Mouse (Mus musculus) heart, adult 18-20 months (tissue): ENCODE results near the gene Usp2. TPM values are rescaled to one million over a fixed set of nuclear protein-coding genes. Genes with fewer than 3 reads are reported as not detected.

ENCODE experiments used
- DNase-seq, 2 experiments: peaks; one replicate each; pipeline ENCODE4 v3.0.0; 2021 to 2022; ENCODE audit warnings: mixed read lengths in 1 of 2
- total RNA-seq, 2 experiments: library from RNA; stranded (reverse); gene quantifications; 2 replicates each; pipeline ENCODE4 v1.2.3; 2021

Gene Usp2
- total RNA-seq, 2 experiments from 2014 or later: 89.8 to 95.9 TPM

- no peak for DNase-seq
Measured at GRCm38 (mm10) chr9:44119948-44120465, 53.2 kb downstream of the Usp2 start.

GRCm38 (mm10) chr9:44124317-44124716 lies 57.5 kb downstream of the Usp2 start:
- DNase-seq: no peak

- DNase-seq: no peak
Measured at GRCm38 (mm10) chr9:44125026-44125425, 58.2 kb downstream of the Usp2 start.

GRCm38 (mm10) chr9:44125546-44126428 lies 59.0 kb downstream of the Usp2 start:
- peak; percentile 87 to 93 for DNase-seq

- no peak for DNase-seq
Measured at GRCm38 (mm10) chr9:44126746-44127145, 59.9 kb downstream of the Usp2 start.

- peak; percentile 44 to 57 for DNase-seq
Measured at GRCm38 (mm10) chr9:44127351-44127801, 60.6 kb downstream of the Usp2 start.

GRCm38 (mm10) chr9:44129633-44130032 lies 62.8 kb downstream of the Usp2 start:
- no peak for DNase-seq

GRCm38 (mm10) chr9:44130034-44130433 lies 63.2 kb downstream of the Usp2 start:
- DNase-seq: peak; percentile 90 to 95

- peak; percentile 51 to 55 for DNase-seq
Measured at GRCm38 (mm10) chr9:44130581-44131275, 63.9 kb downstream of the Usp2 start.

GRCm38 (mm10) chr9:44131276-44131590 lies 64.4 kb downstream of the Usp2 start:
- DNase-seq: no peak

- DNase-seq: no peak
Measured at GRCm38 (mm10) chr9:44132200-44132599, 65.4 kb downstream of the Usp2 start.

GRCm38 (mm10) chr9:44133287-44133686 lies 66.5 kb downstream of the Usp2 start:
- peak in 1 of 2 experiments; percentile 18 for DNase-seq

- peak; percentile 69 to 74 for DNase-seq
Measured at GRCm38 (mm10) chr9:44134101-44134850, 67.5 kb downstream of the Usp2 start, which contains the start of gene Mcam. Gene Mcam, plus strand, starts transcription at chr9:44134469.

GRCm38 (mm10) chr9:44134851-44135730 lies 68.3 kb downstream of the Usp2 start:
- DNase-seq: peak; percentile 65 to 70

- DNase-seq: no peak
Measured at GRCm38 (mm10) chr9:44135731-44136411, 69.0 kb downstream of the Usp2 start.

- no peak for DNase-seq
Measured at GRCm38 (mm10) chr9:44137846-44138245, 71.0 kb downstream of the Usp2 start.

GRCm38 (mm10) chr9:44141951-44142350 lies 75.1 kb downstream of the Usp2 start:
- DNase-seq: no peak

GRCm38 (mm10) chr9:44143421-44143820 lies 76.6 kb downstream of the Usp2 start:
- DNase-seq: no peak

GRCm38 (mm10) chr9:44144023-44144717 lies 77.3 kb downstream of the Usp2 start:
- DNase-seq: peak in 1 of 2 experiments; percentile 56

- DNase-seq: no peak
Measured at GRCm38 (mm10) chr9:44144718-44145060, 77.9 kb downstream of the Usp2 start.
